Mouse (Mus musculus): ENCODE measurements around the gene Setdb1.

- TF ChIP-seq CTCF (IDR thresholded peaks at IDR 0.05; ENCODE audit: control insufficient read depth, insufficient read depth, insufficient read length), result no peak
- no peak for TF ChIP-seq MYOD1 (IDR thresholded peaks at IDR 0.05; ENCODE audit: control insufficient read depth, insufficient read length, low read depth)
- no peak for TF ChIP-seq MAX (IDR thresholded peaks at IDR 0.05)
- no peak for TF ChIP-seq CEBPB (IDR thresholded peaks at IDR 0.05; ENCODE audit: low read depth)
- no peak for TF ChIP-seq USF1 (IDR thresholded peaks at IDR 0.05; ENCODE audit: low read depth)
These were observed 61.5 kb downstream of the Setdb1 start for GRCm38 (mm10) chr3:95295321-95296102.

All from C2C12 (cell line).